Mouse (Mus musculus) cerebellum, adult 2 months (tissue): ENCODE data around the gene Ccnl1.

Source experiments
- CTCF ChIP-seq: fragments of 200-500 bp; IDR thresholded peaks from 2 replicates; pipeline ENCODE4 v1.5.1; 2011; ENCODE audit warnings: low read depth, mild to moderate bottlenecking, control low read depth, low read length, moderate library complexity, borderline replicate concordance; ENCODE audit not compliant: insufficient read depth
- POLR2A ChIP-seq: fragments of 200-500 bp; IDR thresholded peaks from 2 replicates; pipeline ENCODE4 v1.6.1; 2011; ENCODE audit warnings: low read length, control low read depth, borderline replicate concordance; ENCODE audit not compliant: insufficient read depth

- TF ChIP-seq CTCF (no peak), POLR2A (no peak)
Measured at GRCm38 (mm10) chr3:65954499-65955391, 3.3 kb downstream of the Ccnl1 start.
